Mouse (Mus musculus) E14TG2a.4 (cell line): ENCODE results near the gene Olfr1199.

Source experiments
- CTCF ChIP-seq: conservative IDR thresholded peaks from 2 replicates; pipeline ENCODE4 v1.5.1; 2014; ENCODE audit warnings: low read length
- NANOG ChIP-seq: IDR thresholded peaks from 2 replicates; pipeline ENCODE4 v1.6.1; 2014; ENCODE audit warnings: borderline replicate concordance, low read length, mixed read lengths
- POU5F1 ChIP-seq: IDR thresholded peaks from 2 replicates; pipeline ENCODE4 v1.6.1; 2014; ENCODE audit warnings: low read length, borderline replicate concordance

- TF ChIP-seq CTCF (no peak), POU5F1 (no peak), NANOG (no peak)
These were observed 28.0 kb downstream of the Olfr1199 start, which contains the start of gene Olfr1197 for GRCm38 (mm10) chr2:88732266-88732665.
